Mouse (Mus musculus) limb, embryonic 13.5 days (tissue): ENCODE results near the gene Adora2b. TPM values are rescaled to one million over a fixed set of nuclear protein-coding genes. Genes with fewer than 3 reads are reported as not detected.
A peak's percentile ranks its signal among the peaks of the same experiment; 100 is the strongest.

Experiments
- ATAC-seq: fragments of 200-750 bp; cut with Nextera tagmentation; 2 replicates; pipeline ENCODE4 v1.8.0; 2017; ENCODE audit warnings: low read depth, moderate number of reproducible peaks, moderate TSS enrichment; ENCODE audit not compliant: low FRiP score
- H3K27ac ChIP-seq: fragments of 300-500 bp; sonication (generic); 2 replicates; pipeline ENCODE4 v1.5.1; 2015; ENCODE audit warnings: inconsistent platforms, mild to moderate bottlenecking, moderate library complexity
- H3K27me3 ChIP-seq: fragments of 300-500 bp; sonication (generic); 2 replicates; pipeline ENCODE4 v1.6.1; 2015; ENCODE audit warnings: mild to moderate bottlenecking, inconsistent platforms
- H3K36me3 ChIP-seq: fragments of 300-500 bp; sonication (generic); 2 replicates; pipeline ENCODE4 v1.6.1; 2015; ENCODE audit warnings: inconsistent platforms, mild to moderate bottlenecking, moderate library complexity
- H3K4me1 ChIP-seq: fragments of 300-500 bp; sonication (generic); 2 replicates; pipeline ENCODE4 v1.6.1; 2015; ENCODE audit warnings: inconsistent platforms
- H3K4me2 ChIP-seq: fragments of 300-500 bp; sonication (generic); replicated peaks from 2 replicates; pipeline ENCODE4 v1.6.1; 2015; ENCODE audit warnings: inconsistent platforms, mild to moderate bottlenecking, moderate library complexity
- H3K4me3 ChIP-seq: fragments of 300-500 bp; sonication (generic); 2 replicates; pipeline ENCODE4 v1.5.1; 2015; ENCODE audit warnings: moderate library complexity, mild to moderate bottlenecking, inconsistent platforms
- H3K9ac ChIP-seq: fragments of 300-500 bp; sonication (generic); 2 replicates; pipeline ENCODE4 v1.6.1; 2015; ENCODE audit warnings: mild to moderate bottlenecking, inconsistent platforms
- H3K9me3 ChIP-seq: fragments of 300-500 bp; sonication (generic); 2 replicates; pipeline ENCODE4 v1.6.1; 2016; ENCODE audit warnings: inconsistent platforms
- WGBS: fragments of 180-500 bp; shearing (Covaris S2); methylation state at CpG from one replicate; pipeline ENCODE4 v1.1.7; 2015; 5-methylcytosine and 5-hydroxymethylcytosine counted together
- polyA plus RNA-seq: library from polyadenylated mRNA; unstranded; fragments of >200 nt; fragmentation: Nextera tagmentation; extraction: Ambion mirVana; gene quantifications from 2 replicates; pipeline ENCODE4 v1.2.1, GENCODE M21; 2015

The Adora2b gene
- polyA plus RNA-seq, 1 experiment from 2014 or later, result 10.4 TPM

DNA sequence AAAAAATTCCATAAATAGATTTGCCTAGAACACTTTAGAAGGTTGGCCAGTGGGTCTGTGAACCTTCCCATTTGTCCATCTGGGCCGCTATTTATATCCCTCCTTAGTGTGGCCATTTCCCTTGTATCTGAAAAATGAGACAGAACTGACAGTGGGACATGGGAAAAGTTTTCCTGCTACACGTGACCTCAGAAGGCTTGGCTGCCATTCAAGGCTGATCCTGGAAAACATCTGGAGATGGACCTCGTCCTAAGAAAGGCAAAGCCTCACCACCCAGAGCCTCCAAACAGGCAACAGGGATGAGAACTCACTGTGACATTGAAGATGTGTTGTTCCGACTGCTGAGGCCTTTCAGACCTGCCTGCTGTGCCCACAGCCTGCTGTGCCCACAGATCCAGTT is 24.0 kb upstream of the Adora2b start:
- Histone ChIP-seq H3K9ac (no peak overlapping the region), H3K27ac (no peak overlapping the region), H3K4me1 (0 out of 2 replicates have a peak, but pooled peaks cover 3% of the 10 kb centered on the region), H3K9me3 (no peaks in the 10 kb centered on the region), H3K36me3 (no peaks in the 10 kb centered on the region), H3K4me2 (no peak overlapping the region), H3K4me3 (no peak overlapping the region), H3K27me3 (no peaks in the 10 kb centered on the region)
- ATAC-seq, result no peak
- WGBS, result 69% methylated on average over 4 of the region's 4 CpGs

DNA sequence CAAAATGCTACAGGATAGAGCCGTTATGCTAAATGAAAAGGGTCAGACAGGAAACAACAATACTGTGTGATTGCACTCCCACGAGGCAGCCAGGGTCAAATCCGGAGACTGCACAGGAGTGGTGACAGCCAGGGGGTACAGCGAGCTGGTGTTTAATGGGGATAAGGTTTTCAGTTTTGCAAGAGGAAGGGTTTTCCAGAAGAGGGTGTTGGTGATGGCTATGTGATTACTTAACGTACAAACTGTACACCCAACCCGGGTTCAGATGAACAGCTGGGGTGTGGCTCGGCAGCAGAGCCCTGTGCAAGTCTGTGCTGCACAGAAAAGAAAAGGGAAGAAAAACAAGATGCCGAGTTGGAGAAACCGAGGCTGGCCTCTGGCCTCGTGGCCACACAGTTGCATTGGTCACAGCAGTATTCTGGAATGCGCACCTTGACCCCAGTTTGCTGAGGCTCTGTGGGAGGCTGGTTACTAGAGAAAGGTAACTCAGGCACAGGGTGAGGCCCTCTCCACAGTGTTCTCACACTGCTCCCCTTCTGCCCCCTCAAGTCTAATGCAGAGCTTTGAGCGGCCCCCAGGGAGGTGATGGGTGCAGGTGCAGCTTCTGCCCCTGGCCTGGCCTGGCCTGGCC is 8.0 kb upstream of the Adora2b start:
- no peak for ATAC-seq
- Histone ChIP-seq H3K27ac (no peak overlapping the region), H3K27me3 (no peaks in the 10 kb centered on the region), H3K4me3 (no peak overlapping the region), H3K36me3 (no peaks in the 10 kb centered on the region), H3K9me3 (no peaks in the 10 kb centered on the region; the same call in 1 of the 2 replicates), H3K4me1 (0 out of 2 replicates have a peak, but pooled peaks cover 3% of the 10 kb centered on the region), H3K9ac (no peak overlapping the region), H3K4me2 (no peak overlapping the region)
- 69% methylated on average over 12 of the region's 12 CpGs for WGBS

DNA sequence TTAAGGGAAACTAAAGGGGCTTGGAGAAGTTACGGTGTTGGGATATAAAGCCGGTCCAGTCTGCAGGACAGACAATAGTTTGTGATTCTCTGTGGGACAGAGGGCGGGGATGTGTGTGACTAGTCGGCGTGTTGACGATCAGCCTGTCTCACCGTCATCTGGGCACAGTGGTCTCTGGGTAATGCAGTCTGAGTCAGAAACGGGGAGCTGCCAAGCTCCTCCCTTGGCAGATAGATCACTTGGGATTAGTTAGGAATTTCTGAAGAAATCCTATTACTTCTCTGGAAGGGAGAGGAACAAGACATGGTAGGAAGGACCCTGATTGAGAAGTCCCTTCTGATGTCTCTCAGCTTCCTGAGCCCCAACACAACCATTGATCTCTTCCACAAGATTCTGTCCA is 4.9 kb upstream of the Adora2b start:
- H3K27me3 ChIP-seq, result 0 out of 2 replicates have a peak, but pooled peaks cover 7% of the 10 kb centered on the region
- no peak overlapping the region for H3K27ac ChIP-seq
- H3K4me3 ChIP-seq, result no peak overlapping the region
- ATAC-seq, result no peak
- WGBS, result 77% methylated on average over 8 of the region's 8 CpGs
- H3K9ac ChIP-seq, result no peak overlapping the region
- H3K36me3 ChIP-seq, result no peaks in the 10 kb centered on the region
- H3K4me2 ChIP-seq, result no peak overlapping the region
- peaks cover 7% of the 10 kb centered on the region; the same call in 1 of the 2 replicates for H3K4me1 ChIP-seq
- no peaks in the 10 kb centered on the region; the same call in 1 of the 2 replicates for H3K9me3 ChIP-seq

DNA sequence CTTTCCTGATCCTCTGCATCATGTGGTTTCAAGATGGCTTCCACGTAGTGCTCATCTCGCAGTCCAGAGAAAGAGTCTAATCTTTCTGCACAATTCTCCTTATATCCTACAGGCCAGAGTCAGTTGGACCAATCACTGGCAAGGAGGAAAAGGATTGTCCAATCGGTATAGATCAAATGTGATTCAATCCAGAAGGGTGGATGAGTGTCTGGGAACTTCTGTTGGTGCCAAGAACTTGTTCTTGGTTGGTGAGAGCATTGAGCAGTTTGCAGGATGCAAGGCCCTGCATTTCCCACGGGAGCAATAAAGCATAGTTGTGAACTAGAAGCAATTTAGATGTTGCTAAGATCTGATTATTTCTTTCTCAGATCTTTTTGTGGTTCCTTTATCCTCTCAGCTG is 4.3 kb upstream of the Adora2b start:
- Histone ChIP-seq H3K27ac (no peak overlapping the region), H3K9me3 (no peaks in the 10 kb centered on the region; the same call in 1 of the 2 replicates), H3K4me2 (no peak overlapping the region), H3K4me3 (no peak overlapping the region), H3K27me3 (0 out of 2 replicates have a peak, but pooled peaks cover 7% of the 10 kb centered on the region), H3K4me1 (peaks cover 10% of the 10 kb centered on the region; the same call in 1 of the 2 replicates), H3K36me3 (no peaks in the 10 kb centered on the region), H3K9ac (no peak overlapping the region)
- 89% methylated on average over 4 of the region's 4 CpGs for WGBS
- ATAC-seq, result no peak

DNA sequence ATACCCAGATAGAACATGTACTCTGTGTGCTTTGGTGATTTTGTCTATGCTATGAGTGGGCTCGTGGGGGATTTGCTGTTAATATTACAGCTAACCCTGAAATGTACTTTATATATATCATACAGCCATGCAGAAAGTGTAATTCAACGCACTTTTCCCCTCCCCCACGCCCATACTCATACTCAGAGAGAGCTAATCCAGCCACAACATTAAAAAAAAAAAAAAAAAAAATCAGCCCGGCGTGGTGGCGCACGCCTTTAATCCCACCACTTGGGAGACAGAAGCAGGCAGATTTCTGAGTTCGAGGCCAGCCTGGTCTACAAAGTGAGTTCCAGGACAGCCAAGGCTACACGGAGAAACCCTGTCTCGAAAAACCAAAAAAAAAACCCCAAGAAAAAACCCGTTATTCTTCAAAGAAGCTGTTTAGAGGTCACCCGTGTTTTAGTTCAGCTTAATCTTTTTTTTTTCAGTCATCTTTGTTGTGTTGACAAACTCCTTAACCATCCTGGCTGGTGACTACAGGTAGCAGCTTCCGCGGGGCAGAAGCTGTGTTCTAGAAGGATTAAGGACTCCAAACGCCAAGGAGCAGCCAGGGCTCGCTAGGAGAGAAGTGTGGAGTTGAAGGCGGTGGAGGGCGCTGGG is 904 bp upstream of the Adora2b start:
- peak overlapping the region; percentile 60 for H3K4me3 ChIP-seq
- no peak overlapping the region for H3K27ac ChIP-seq
- peak overlapping the region; percentile 97 for H3K4me2 ChIP-seq
- H3K4me1 ChIP-seq, result peaks cover 42% of the 10 kb centered on the region
- no peaks in the 10 kb centered on the region for H3K36me3 ChIP-seq
- H3K9me3 ChIP-seq, result no peaks in the 10 kb centered on the region; the same call in 1 of the 2 replicates
- peaks cover 14% of the 10 kb centered on the region; the same call in 1 of the 2 replicates for H3K27me3 ChIP-seq
- no peak for ATAC-seq
- H3K9ac ChIP-seq, result peak overlapping the region; percentile 68
- 34% methylated on average over 18 of the region's 18 CpGs for WGBS

DNA sequence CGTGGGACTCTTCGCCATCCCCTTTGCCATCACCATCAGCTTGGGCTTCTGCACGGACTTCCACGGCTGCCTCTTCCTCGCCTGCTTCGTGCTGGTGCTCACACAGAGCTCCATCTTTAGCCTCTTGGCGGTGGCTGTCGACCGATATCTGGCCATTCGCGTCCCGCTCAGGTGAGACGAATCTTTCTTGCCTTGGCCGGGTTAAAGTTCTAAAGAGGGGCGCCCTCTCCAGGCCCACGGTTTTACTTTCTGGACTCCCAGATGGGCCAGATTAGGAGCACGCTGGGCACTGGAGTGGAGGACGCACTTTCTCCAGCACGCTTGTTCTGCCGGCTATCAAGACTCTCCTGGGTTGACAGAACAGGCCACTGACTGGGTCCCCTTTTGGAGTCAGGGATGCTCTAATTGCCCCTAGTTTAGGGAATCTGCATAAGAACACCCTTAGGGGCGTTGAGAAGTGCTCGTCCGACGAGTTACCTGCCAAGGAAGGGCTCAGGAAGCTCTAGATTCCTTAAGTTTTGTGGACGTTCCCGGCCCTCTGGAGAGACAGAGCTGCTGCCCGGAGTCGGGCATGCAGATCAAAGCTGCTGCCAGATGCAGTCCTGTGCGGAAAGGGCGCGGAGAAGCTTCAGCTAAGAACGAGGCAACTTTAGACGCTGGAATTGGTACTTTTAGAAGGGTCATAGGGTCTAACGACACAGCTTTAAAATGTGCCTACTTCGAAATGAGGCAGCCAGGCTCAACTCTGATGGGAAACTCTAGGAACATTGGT is 668 bp downstream of the Adora2b start:
- Histone ChIP-seq H3K9me3 (no peaks in the 10 kb centered on the region; the same call in 1 of the 2 replicates), H3K27me3 (peaks cover 14% of the 10 kb centered on the region; the same call in 1 of the 2 replicates), H3K27ac (no peak overlapping the region), H3K4me3 (peak overlapping the region; percentile 60), H3K9ac (peak overlapping the region; percentile 68), H3K4me2 (peak overlapping the region; percentile 97), H3K36me3 (no peaks in the 10 kb centered on the region), H3K4me1 (peaks cover 45% of the 10 kb centered on the region)
- ATAC-seq, result peak; percentile 6; the same call in 1 of the 2 replicates
- 2% methylated on average over 35 of the region's 35 CpGs for WGBS

DNA sequence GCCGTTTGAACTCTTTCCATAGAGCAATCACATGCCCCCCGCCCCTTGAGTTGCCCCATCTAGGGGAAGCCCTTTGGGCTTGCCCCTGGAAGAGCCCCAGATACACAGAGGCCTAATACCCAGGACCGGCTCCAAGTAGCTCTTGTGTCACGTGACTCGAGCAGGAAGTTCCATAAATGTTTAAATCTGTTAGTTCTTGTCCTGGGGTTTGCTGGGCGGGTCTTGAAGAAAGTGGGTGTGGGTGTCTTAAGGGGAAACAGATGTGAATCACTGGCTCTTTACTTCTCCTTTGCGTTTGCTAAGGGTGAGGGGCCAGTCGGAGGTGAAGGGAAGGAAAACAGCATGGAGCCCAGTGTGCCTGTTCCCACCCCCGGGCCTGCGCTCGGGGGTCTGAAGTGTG is 2.3 kb downstream of the Adora2b start:
- Histone ChIP-seq H3K27me3 (peaks cover 14% of the 10 kb centered on the region; the same call in 1 of the 2 replicates), H3K4me3 (peak overlapping the region; percentile 60), H3K9ac (0 out of 2 replicates have a peak overlapping the region, but pooled peaks have one; percentile 37), H3K4me1 (peaks cover 45% of the 10 kb centered on the region), H3K4me2 (peak overlapping the region; percentile 97), H3K9me3 (no peaks in the 10 kb centered on the region), H3K27ac (peak overlapping the region; percentile 49), H3K36me3 (no peaks in the 10 kb centered on the region)
- peak; percentile 72 for ATAC-seq
- WGBS, result 7% methylated on average over 11 of the region's 11 CpGs

DNA sequence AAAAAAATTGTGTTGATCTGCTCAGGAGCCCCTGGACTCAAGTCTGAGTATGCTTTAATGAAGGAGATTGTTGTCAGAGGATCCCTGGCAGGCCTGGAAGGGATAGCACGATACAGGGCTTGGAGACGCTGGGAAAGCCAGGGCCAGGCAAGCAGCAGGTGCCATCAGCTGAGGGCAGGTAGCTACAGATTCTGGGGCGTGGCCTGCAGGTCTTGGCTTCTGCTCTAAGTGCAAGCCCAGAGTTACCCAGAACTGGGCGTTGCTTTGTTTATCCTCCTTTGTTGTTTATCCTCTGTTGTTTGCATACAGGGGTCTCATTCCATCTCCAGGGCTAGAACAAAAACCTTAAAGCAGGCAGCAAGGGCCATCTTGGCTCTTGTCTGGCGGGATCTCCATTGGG is 4.6 kb downstream of the Adora2b start:
- Histone ChIP-seq H3K4me1 (peaks cover 53% of the 10 kb centered on the region), H3K9me3 (no peaks in the 10 kb centered on the region), H3K36me3 (no peaks in the 10 kb centered on the region), H3K4me3 (no peak overlapping the region), H3K27ac (no peak overlapping the region), H3K27me3 (peaks cover 7% of the 10 kb centered on the region; the same call in 1 of the 2 replicates), H3K9ac (no peak overlapping the region), H3K4me2 (no peak overlapping the region)
- WGBS, result 80% methylated on average over 5 of the region's 5 CpGs
- ATAC-seq, result no peak

DNA sequence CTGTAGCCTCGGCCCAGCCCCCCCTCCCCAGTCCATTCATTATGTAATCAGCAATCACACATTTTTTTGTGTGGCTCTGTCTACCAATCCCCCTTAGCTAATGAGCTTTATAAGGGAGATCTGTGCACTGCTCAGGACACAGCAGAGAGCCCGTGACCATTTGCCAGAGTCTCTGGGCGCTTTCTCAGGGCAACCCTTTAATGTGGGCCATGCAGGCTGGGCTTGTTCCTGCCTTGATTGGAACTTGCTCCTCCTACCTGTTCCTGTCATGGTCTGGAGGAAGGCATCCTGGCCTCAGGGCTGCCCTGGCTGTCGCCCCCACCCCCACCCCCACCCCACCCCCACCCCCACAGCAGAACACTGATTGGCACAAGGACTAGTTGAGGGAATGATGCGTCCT is 10.4 kb downstream of the Adora2b start:
- 45% methylated on average over 5 of the region's 5 CpGs for WGBS
- Histone ChIP-seq H3K4me2 (no peak overlapping the region), H3K4me1 (peaks cover 21% of the 10 kb centered on the region), H3K9ac (peak overlapping the region; percentile 25; the same call in 1 of the 2 replicates), H3K36me3 (no peaks in the 10 kb centered on the region), H3K9me3 (no peaks in the 10 kb centered on the region), H3K4me3 (no peak overlapping the region), H3K27me3 (no peaks in the 10 kb centered on the region), H3K27ac (no peak overlapping the region)
- no peak for ATAC-seq

DNA sequence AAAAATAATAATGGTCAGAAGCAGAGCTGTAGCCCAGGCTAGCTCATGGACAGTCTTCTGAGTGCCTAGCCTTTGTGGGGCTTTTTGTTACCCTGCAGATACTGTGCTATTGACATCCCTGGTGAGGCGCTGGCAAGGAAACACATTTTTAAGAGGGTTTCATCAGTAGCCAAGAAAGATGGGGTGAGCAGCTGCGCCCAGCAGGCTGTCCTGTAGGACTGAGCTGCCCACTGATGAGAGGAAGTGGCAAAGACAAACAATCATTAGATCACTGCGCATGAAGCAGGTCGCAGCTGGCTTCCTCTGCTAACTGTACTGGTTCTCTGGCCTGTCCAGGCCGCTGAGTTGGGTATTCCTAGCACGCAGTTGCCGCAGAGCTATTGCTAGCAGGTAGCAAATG is 14.8 kb downstream of the Adora2b start:
- Histone ChIP-seq H3K36me3 (peaks cover 22% of the 10 kb centered on the region; the same call in 1 of the 2 replicates), H3K4me3 (no peak overlapping the region), H3K9ac (no peak overlapping the region), H3K27me3 (no peaks in the 10 kb centered on the region), H3K4me1 (peaks cover 9% of the 10 kb centered on the region), H3K27ac (no peak overlapping the region), H3K4me2 (no peak overlapping the region), H3K9me3 (no peaks in the 10 kb centered on the region)
- WGBS, result 81% methylated on average over 7 of the region's 7 CpGs
- ATAC-seq, result no peak

DNA sequence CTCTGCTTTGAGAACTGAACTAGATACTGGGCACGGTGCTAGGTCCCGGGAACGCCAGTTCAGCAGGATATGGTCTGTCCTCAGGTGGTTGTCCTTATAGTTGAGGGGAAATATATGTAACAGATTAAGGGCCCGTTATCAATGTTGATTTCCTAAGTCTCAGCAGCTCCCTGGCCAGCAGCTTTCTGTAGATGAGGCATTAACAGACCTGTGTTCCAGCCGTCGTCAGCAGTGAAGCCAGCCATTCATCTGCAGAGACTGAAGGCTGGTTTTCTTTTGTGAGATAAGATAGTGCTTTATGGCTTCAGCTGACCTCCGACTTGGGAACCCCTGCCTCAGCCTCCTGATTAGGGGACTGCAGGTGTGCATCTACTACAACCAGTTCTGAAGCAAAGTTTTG is 15.2 kb downstream of the Adora2b start:
- H3K27ac ChIP-seq, result no peak overlapping the region
- H3K9me3 ChIP-seq, result no peaks in the 10 kb centered on the region
- ATAC-seq, result no peak
- H3K4me2 ChIP-seq, result no peak overlapping the region
- H3K9ac ChIP-seq, result no peak overlapping the region
- H3K4me3 ChIP-seq, result no peak overlapping the region
- 62% methylated on average over 7 of the region's 7 CpGs for WGBS
- H3K36me3 ChIP-seq, result peaks cover 22% of the 10 kb centered on the region; the same call in 1 of the 2 replicates
- H3K27me3 ChIP-seq, result no peaks in the 10 kb centered on the region
- H3K4me1 ChIP-seq, result peaks cover 6% of the 10 kb centered on the region

DNA sequence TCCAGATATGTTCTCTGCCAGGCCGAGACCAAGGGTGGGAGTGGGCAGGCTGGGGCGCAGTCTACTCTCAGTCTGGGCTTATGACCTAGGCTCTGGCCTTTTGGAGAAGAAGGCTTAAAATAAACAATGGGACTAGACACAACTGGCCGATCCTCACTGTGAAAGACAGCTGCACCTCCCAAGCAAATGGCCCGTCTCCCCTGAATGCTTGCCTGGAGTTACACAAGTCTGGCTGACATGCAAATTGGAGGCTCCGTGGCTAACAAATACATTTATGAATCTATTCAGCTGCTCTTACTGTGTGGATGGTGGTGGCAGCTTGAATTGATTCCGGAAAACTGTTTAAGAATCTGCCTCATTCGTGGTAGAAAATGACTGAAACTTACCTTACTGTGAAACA is 16.9 kb downstream of the Adora2b start:
- Histone ChIP-seq H3K4me3 (no peak overlapping the region), H3K36me3 (peaks cover 22% of the 10 kb centered on the region; the same call in 1 of the 2 replicates), H3K9me3 (no peaks in the 10 kb centered on the region), H3K27ac (no peak overlapping the region), H3K9ac (no peak overlapping the region), H3K4me1 (no peaks in the 10 kb centered on the region), H3K27me3 (no peaks in the 10 kb centered on the region), H3K4me2 (no peak overlapping the region)
- no peak for ATAC-seq
- whole genome bisulfite sequencing, result 85% methylated on average over 7 of the region's 7 CpGs
